Mouse (Mus musculus) megakaryocyte, embryonic 14.5 days (primary cell): ENCODE measurements at regions not wholly inside any gene's neighbourhood (a gene's known extent, or its start where the extent isn't known, plus 50 kb on each side); places are given as distances from the start of the nearest gene placed in this dataset.

Experiments used
- FLI1 ChIP-seq: IDR thresholded peaks from 2 replicates; pipeline ENCODE4 v1.6.1; 2012; ENCODE audit warnings: low read length, inconsistent platforms, mixed read lengths
- GATA1 ChIP-seq: IDR thresholded peaks from 3 replicates; pipeline ENCODE4 v1.6.1; 2012; ENCODE audit warnings: mixed read lengths, low read length, inconsistent platforms, borderline replicate concordance

GRCm38 (mm10) chr16:70920047-70920446, 606.3 kb downstream of the Gbe1 start:
- no peak for TF ChIP-seq GATA1
- no peak for TF ChIP-seq FLI1
